Mouse (Mus musculus) spleen, adult 18-20 months (tissue): ENCODE measurements around the gene Dmd.

Experiments
- DNase-seq, 2 experiments: peaks; one replicate each; pipeline ENCODE4 v3.0.0; 2022; ENCODE audit warnings: mixed read lengths in 2 of 2

The Dmd gene

GRCm38 (mm10) chrX:84435608-84436007, 1486.9 kb downstream of the Dmd start:
- no peak for DNase-seq

- DNase-seq = no peak
These were observed 1487.9 kb downstream of the Dmd start for GRCm38 (mm10) chrX:84436556-84436955.

- DNase-seq = no peak
These were observed 1494.3 kb downstream of the Dmd start for GRCm38 (mm10) chrX:84442996-84443395.

- DNase-seq = no peak
These were observed 1495.3 kb downstream of the Dmd start for GRCm38 (mm10) chrX:84443985-84444384.

- DNase-seq = no peak
These were observed 1496.0 kb downstream of the Dmd start for GRCm38 (mm10) chrX:84444638-84445037.

- DNase-seq = peak in 1 of 2 experiments; percentile 14
These were observed 1505.8 kb downstream of the Dmd start for GRCm38 (mm10) chrX:84454473-84454872.

- DNase-seq = no peak
These were observed 1566.1 kb downstream of the Dmd start for GRCm38 (mm10) chrX:84514650-84515366.

- no peak for DNase-seq
These were observed 1603.3 kb downstream of the Dmd start for GRCm38 (mm10) chrX:84551995-84552394.

GRCm38 (mm10) chrX:84553441-84553840, 1604.8 kb downstream of the Dmd start:
- DNase-seq = no peak

GRCm38 (mm10) chrX:84598476-84598875, 1649.8 kb downstream of the Dmd start:
- DNase-seq = no peak

GRCm38 (mm10) chrX:84640446-84640845, 1691.8 kb downstream of the Dmd start:
- no peak for DNase-seq

- no peak for DNase-seq
These were observed 1799.0 kb downstream of the Dmd start for GRCm38 (mm10) chrX:84747683-84748082.

- DNase-seq = no peak
These were observed 1911.5 kb downstream of the Dmd start for GRCm38 (mm10) chrX:84860012-84860647.

- DNase-seq = no peak
These were observed 1924.4 kb downstream of the Dmd start for GRCm38 (mm10) chrX:84873090-84873489.

- no peak for DNase-seq
These were observed 1929.5 kb downstream of the Dmd start for GRCm38 (mm10) chrX:84878125-84878524.

- DNase-seq = no peak
These were observed 1984.2 kb downstream of the Dmd start for GRCm38 (mm10) chrX:84932715-84933473.

- no peak for DNase-seq
These were observed 2011.9 kb downstream of the Dmd start for GRCm38 (mm10) chrX:84960557-84960956.

GRCm38 (mm10) chrX:84960972-84961371, 2012.3 kb downstream of the Dmd start:
- DNase-seq = no peak

- no peak for DNase-seq
These were observed 2059.6 kb downstream of the Dmd start for GRCm38 (mm10) chrX:85008304-85008703.

GRCm38 (mm10) chrX:85041466-85042058, 2092.9 kb downstream of the Dmd start:
- no peak for DNase-seq

- DNase-seq = no peak
These were observed 2098.0 kb downstream of the Dmd start for GRCm38 (mm10) chrX:85046631-85047030.

GRCm38 (mm10) chrX:85048141-85049110, 2099.8 kb downstream of the Dmd start:
- peak; percentile 6 to 13 for DNase-seq
